Mouse (Mus musculus): ENCODE measurements at regions not wholly inside any gene's neighbourhood (a gene's known extent, or its start where the extent isn't known, plus 50 kb on each side); places are given as distances from the start of the nearest gene placed in this dataset.

GRCm38 (mm10) chr15:50408985-50409384 is 3475.7 kb upstream of the Gm7489 start:
- DNase-seq (ENCODE audit: low spot score) = no peak
- intact Hi-C loops (cut with DNase I) = no loop called here

GRCm38 (mm10) chr15:50417641-50418040 is 3467.1 kb upstream of the Gm7489 start:
- intact Hi-C loops (cut with DNase I) = no loop called here
- DNase-seq (ENCODE audit: low spot score) = no peak

GRCm38 (mm10) chr15:50423082-50423665 is 3461.5 kb upstream of the Gm7489 start:
- intact Hi-C loops (cut with DNase I) = no loop called here
- no peak for DNase-seq (ENCODE audit: low spot score)

- no peak for DNase-seq (ENCODE audit: low spot score)
- intact Hi-C loops (cut with DNase I) = no loop called here
Measured at GRCm38 (mm10) chr15:50449604-50450003, 3435.1 kb upstream of the Gm7489 start.

GRCm38 (mm10) chr15:50472626-50473025 is 3412.1 kb upstream of the Gm7489 start:
- intact Hi-C loops (cut with DNase I) = no loop called here
- DNase-seq (ENCODE audit: low spot score) = no peak

GRCm38 (mm10) chr15:50498716-50499115 is 3386.0 kb upstream of the Gm7489 start:
- no peak for DNase-seq (ENCODE audit: low spot score)
- intact Hi-C loops (cut with DNase I) = no loop called here

GRCm38 (mm10) chr15:50507999-50508624 is 3376.6 kb upstream of the Gm7489 start:
- DNase-seq (ENCODE audit: low spot score) = no peak
- intact Hi-C loops (cut with DNase I) = no loop called here

GRCm38 (mm10) chr15:50513036-50513435 is 3371.7 kb upstream of the Gm7489 start:
- intact Hi-C loops (cut with DNase I) = no loop called here
- no peak for DNase-seq (ENCODE audit: low spot score)

- DNase-seq (ENCODE audit: low spot score) = no peak
- intact Hi-C loops (cut with DNase I) = no loop called here
Measured at GRCm38 (mm10) chr15:50524841-50525240, 3359.9 kb upstream of the Gm7489 start.

- intact Hi-C loops (cut with DNase I) = no loop called here
- no peak for DNase-seq (ENCODE audit: low spot score)
Measured at GRCm38 (mm10) chr15:50534490-50534889, 3350.2 kb upstream of the Gm7489 start.

- intact Hi-C loops (cut with DNase I) = no loop called here
- DNase-seq (ENCODE audit: low spot score) = no peak
Measured at GRCm38 (mm10) chr15:50563611-50564010, 3321.1 kb upstream of the Gm7489 start.

GRCm38 (mm10) chr15:50580811-50581210 is 3303.9 kb upstream of the Gm7489 start:
- no peak for DNase-seq (ENCODE audit: low spot score)
- intact Hi-C loops (cut with DNase I) = no loop called here

- DNase-seq (ENCODE audit: low spot score) = no peak
- intact Hi-C loops (cut with DNase I) = no loop called here
Measured at GRCm38 (mm10) chr15:50583951-50584350, 3300.8 kb upstream of the Gm7489 start.

GRCm38 (mm10) chr15:50585496-50585895 is 3299.2 kb upstream of the Gm7489 start:
- intact Hi-C loops (cut with DNase I) = no loop called here
- DNase-seq (ENCODE audit: low spot score) = no peak

Data from heart, postnatal 25 days (tissue).